Mouse (Mus musculus): ENCODE results near the gene Naif1. TPM values are rescaled to one million over a fixed set of nuclear protein-coding genes. Genes with fewer than 3 reads are reported as not detected.
"Not testable (repeated sequence)": the region's sequence is repeated elsewhere in the genome, so short reads cannot be mapped to it uniquely, and the experiment has no call there.

Naif1 gene
- polyA plus RNA-seq, 1 experiment = 4.8 TPM

- no peak for TF ChIP-seq POLR2A (IDR thresholded peaks at IDR 0.05; ENCODE audit: low read depth, low read length)
- TF ChIP-seq CTCF (conservative IDR thresholded peaks at IDR 0.05; ENCODE audit: insufficient read depth, insufficient read length, low read depth, low read length) = no peak
- H3K27me3 ChIP-seq (replicated peaks; ENCODE audit: control insufficient read depth, insufficient read depth, low read length) = no peaks in the 10 kb centered on the region
- 91% methylated on average over 8 of the region's 8 CpGs for WGBS
- no peak overlapping the region for H3K27ac ChIP-seq (ENCODE audit: insufficient read depth, low read depth, low read length)
- H3K36me3 ChIP-seq (ENCODE audit: control insufficient read depth, insufficient read depth, low read length) = no peaks in the 10 kb centered on the region
- DNase-seq = no peak
- H3K4me1 ChIP-seq (ENCODE audit: control insufficient read depth, insufficient read depth, low read length) = peaks cover 17% of the 10 kb centered on the region
- no peak overlapping the region for H3K4me3 ChIP-seq (ENCODE audit: insufficient read depth, low read depth, low read length)
Measured at GRCm38 (mm10) chr2:32455101-32455500, 4.8 kb downstream of the Naif1 start.

- no peak overlapping the region for H3K27ac ChIP-seq (ENCODE audit: insufficient read depth, low read depth, low read length)
- H3K36me3 ChIP-seq (ENCODE audit: control insufficient read depth, insufficient read depth, low read length) = no peaks in the 10 kb centered on the region
- no peak for DNase-seq
- peaks cover 8% of the 10 kb centered on the region; the same call in 1 of the 2 replicates for H3K4me1 ChIP-seq (ENCODE audit: control insufficient read depth, insufficient read depth, low read length)
- H3K4me3 ChIP-seq (ENCODE audit: insufficient read depth, low read depth, low read length) = no peak overlapping the region
- no peaks in the 10 kb centered on the region for H3K27me3 ChIP-seq (replicated peaks; ENCODE audit: control insufficient read depth, insufficient read depth, low read length)
- 66% methylated on average over 2 of the region's 2 CpGs for WGBS
- TF ChIP-seq CTCF (conservative IDR thresholded peaks at IDR 0.05; ENCODE audit: insufficient read depth, insufficient read length, low read depth, low read length) (no peak), POLR2A (IDR thresholded peaks at IDR 0.05; ENCODE audit: low read depth, low read length) (no peak)
Measured at GRCm38 (mm10) chr2:32458300-32458699, 8.0 kb downstream of the Naif1 start.

- WGBS = 82% methylated on average over 2 of the region's 2 CpGs
- no peaks in the 10 kb centered on the region for H3K27me3 ChIP-seq (replicated peaks; ENCODE audit: control insufficient read depth, insufficient read depth, low read length)
- no peaks in the 10 kb centered on the region for H3K4me1 ChIP-seq (ENCODE audit: control insufficient read depth, insufficient read depth, low read length)
- no peak for TF ChIP-seq POLR2A (IDR thresholded peaks at IDR 0.05; ENCODE audit: low read depth, low read length)
- TF ChIP-seq CTCF (conservative IDR thresholded peaks at IDR 0.05; ENCODE audit: insufficient read depth, insufficient read length, low read depth, low read length) = no peak
- H3K4me3 ChIP-seq (ENCODE audit: insufficient read depth, low read depth, low read length) = no peak overlapping the region
- H3K36me3 ChIP-seq (ENCODE audit: control insufficient read depth, insufficient read depth, low read length) = no peaks in the 10 kb centered on the region
- no peak overlapping the region for H3K27ac ChIP-seq (ENCODE audit: insufficient read depth, low read depth, low read length)
- DNase-seq = no peak
Measured at GRCm38 (mm10) chr2:32459657-32460056, 9.4 kb downstream of the Naif1 start.

- H3K4me1 ChIP-seq (ENCODE audit: control insufficient read depth, insufficient read depth, low read length) = no peaks in the 10 kb centered on the region
- no peak for TF ChIP-seq CTCF (conservative IDR thresholded peaks at IDR 0.05; ENCODE audit: insufficient read depth, insufficient read length, low read depth, low read length)
- no peak for DNase-seq
- H3K4me3 ChIP-seq (ENCODE audit: insufficient read depth, low read depth, low read length) = no peak overlapping the region
- H3K27ac ChIP-seq (ENCODE audit: insufficient read depth, low read depth, low read length) = no peak overlapping the region
- H3K36me3 ChIP-seq (ENCODE audit: control insufficient read depth, insufficient read depth, low read length) = no peaks in the 10 kb centered on the region
- 82% methylated on average over 2 of the region's 2 CpGs for WGBS
- no peaks in the 10 kb centered on the region for H3K27me3 ChIP-seq (replicated peaks; ENCODE audit: control insufficient read depth, insufficient read depth, low read length)
Measured at GRCm38 (mm10) chr2:32463773-32464172, 13.5 kb downstream of the Naif1 start.

- DNase-seq = no peak
- no peaks in the 10 kb centered on the region for H3K27me3 ChIP-seq (replicated peaks; ENCODE audit: control insufficient read depth, insufficient read depth, low read length)
- H3K27ac ChIP-seq (ENCODE audit: insufficient read depth, low read depth, low read length) = no peak overlapping the region
- H3K4me1 ChIP-seq (ENCODE audit: control insufficient read depth, insufficient read depth, low read length) = no peaks in the 10 kb centered on the region
- WGBS = 55% methylated on average over 6 of the region's 6 CpGs
- no peaks in the 10 kb centered on the region for H3K36me3 ChIP-seq (ENCODE audit: control insufficient read depth, insufficient read depth, low read length)
- H3K4me3 ChIP-seq (ENCODE audit: insufficient read depth, low read depth, low read length) = no peak overlapping the region
- TF ChIP-seq CTCF (conservative IDR thresholded peaks at IDR 0.05; ENCODE audit: insufficient read depth, insufficient read length, low read depth, low read length) (no peak), POLR2A (IDR thresholded peaks at IDR 0.05; ENCODE audit: low read depth, low read length) (no peak)
Measured at GRCm38 (mm10) chr2:32464212-32464891, 14.1 kb downstream of the Naif1 start.

GRCm38 (mm10) chr2:32471001-32471680 is 20.9 kb downstream of the Naif1 start:
- WGBS = 79% methylated on average over 6 of the region's 6 CpGs
- no peak overlapping the region for H3K4me3 ChIP-seq (ENCODE audit: insufficient read depth, low read depth, low read length)
- no peak for TF ChIP-seq CTCF (conservative IDR thresholded peaks at IDR 0.05; ENCODE audit: insufficient read depth, insufficient read length, low read depth, low read length)
- TF ChIP-seq POLR2A (IDR thresholded peaks at IDR 0.05; ENCODE audit: low read depth, low read length) = no peak
- no peak overlapping the region for H3K27ac ChIP-seq (ENCODE audit: insufficient read depth, low read depth, low read length)
- H3K36me3 ChIP-seq (ENCODE audit: control insufficient read depth, insufficient read depth, low read length) = no peaks in the 10 kb centered on the region
- no peaks in the 10 kb centered on the region for H3K27me3 ChIP-seq (replicated peaks; ENCODE audit: control insufficient read depth, insufficient read depth, low read length)
- no peak for DNase-seq
- H3K4me1 ChIP-seq (ENCODE audit: control insufficient read depth, insufficient read depth, low read length) = no peaks in the 10 kb centered on the region

GRCm38 (mm10) chr2:32471681-32472061 is 21.4 kb downstream of the Naif1 start:
- no peaks in the 10 kb centered on the region for H3K36me3 ChIP-seq (ENCODE audit: control insufficient read depth, insufficient read depth, low read length)
- H3K27me3 ChIP-seq (replicated peaks; ENCODE audit: control insufficient read depth, insufficient read depth, low read length) = no peaks in the 10 kb centered on the region
- no peaks in the 10 kb centered on the region for H3K4me1 ChIP-seq (ENCODE audit: control insufficient read depth, insufficient read depth, low read length)
- TF ChIP-seq POLR2A (IDR thresholded peaks at IDR 0.05; ENCODE audit: low read depth, low read length) (no peak), CTCF (conservative IDR thresholded peaks at IDR 0.05; ENCODE audit: insufficient read depth, insufficient read length, low read depth, low read length) (peak; percentile 51)
- 81% methylated on average over 6 of the region's 6 CpGs for WGBS
- no peak overlapping the region for H3K4me3 ChIP-seq (ENCODE audit: insufficient read depth, low read depth, low read length)
- no peak overlapping the region for H3K27ac ChIP-seq (ENCODE audit: insufficient read depth, low read depth, low read length)
- peak; percentile 34 for DNase-seq

- H3K27ac ChIP-seq (ENCODE audit: insufficient read depth, low read depth, low read length); H3K4me3 ChIP-seq (ENCODE audit: insufficient read depth, low read depth, low read length); H3K36me3 ChIP-seq (ENCODE audit: control insufficient read depth, insufficient read depth, low read length); H3K27me3 ChIP-seq (replicated peaks; ENCODE audit: control insufficient read depth, insufficient read depth, low read length); H3K4me1 ChIP-seq (ENCODE audit: control insufficient read depth, insufficient read depth, low read length): not testable (repeated sequence)
- 54% methylated on average over 5 of the region's 9 CpGs for WGBS
- DNase-seq = peak; percentile 74
Measured at GRCm38 (mm10) chr2:32475361-32475760, 25.1 kb downstream of the Naif1 start.
